Comparison of ENCODE assay signal across 15 mouse cellular contexts in genomic region chr14:71564816-71565215, GRCm38 (mm10).
DNase-seq lines count a peak whose midpoint lies in the region; TF ChIP-seq lines count a peak whose summit lies in the region.
"Had no signal": no experiment of that assay in that cellular context is flagged by ENCODE, and none has a peak within 500 bp of the region (broad histone marks: within the 10 kb centered on the region; RNA-seq: fewer than 3 reads in every experiment).

No protein-coding gene starts in this region.

- no peak for TF ChIP-seq POLR2A in brain, embryonic 14.5 days (IDR thresholded peaks at IDR 0.05; ENCODE audit: borderline replicate concordance, extremely low read depth, insufficient read depth, insufficient read length, poor library complexity, severe bottlenecking)

- TF ChIP-seq CTCF in brain, embryonic 14.5 days (IDR thresholded peaks at IDR 0.05; ENCODE audit: borderline replicate concordance, extremely low read depth, insufficient read depth, insufficient read length), result no peak

- peak; percentile 16 for DNase-seq in adrenal gland, adult 2 months
- DNase-seq in adrenal gland, postnatal 14 days, result no peak
- peak; percentile 5 for DNase-seq in 3134 (ENCODE audit: extremely low read depth, insufficient read length, low spot score)
- DNase-seq in Muller cell, postnatal 12 days (ENCODE audit: inconsistent ontology term), result peak; percentile 82
- peak; percentile 19 for DNase-seq in brain, embryonic 14.5 days (ENCODE audit: low read depth)
- no peak for DNase-seq in natural killer cell, adult 2 months (ENCODE audit: low spot score in 2 of 2)
- DNase-seq in layer of hippocampus, postnatal 10 days (ENCODE audit: low spot score in 2 of 2), result no peak
- DNase-seq: cerebellum, adult 11 months; cerebellum, adult 2 months; cerebellum, adult 9-11 months; cerebellum, postnatal 25 days; forebrain, postnatal 0 days; gastrocnemius, adult 2 months; gastrocnemius, postnatal 14 days; heart, adult 11 months had no signal

Comparison
In these comparisons a context has a peak if more than half of its experiments do, and no peak if none do; other contexts are left out.
1. DNase-seq: peak in adrenal gland, adult 2 months (single experiment), 3134 (single experiment), Muller cell, postnatal 12 days (single experiment) and brain, embryonic 14.5 days (single experiment); none in adrenal gland, postnatal 14 days (single experiment), natural killer cell, adult 2 months (0 of 2) and layer of hippocampus, postnatal 10 days (0 of 2).